Mouse (Mus musculus): ENCODE measurements around the gene Kif2c.

The Kif2c gene

GRCm38 (mm10) chr4:117139217-117139612 is 43.2 kb downstream of the Kif2c start:
- CTCF ChIA-PET, result interaction anchor here (0.6 to 2.8 kb wide), 7 partner anchors 13 to 368 kb away, joined by 3 to 17 read pairs (median 6); partner anchors contain the start of gene Tctex1d4

DNA sequence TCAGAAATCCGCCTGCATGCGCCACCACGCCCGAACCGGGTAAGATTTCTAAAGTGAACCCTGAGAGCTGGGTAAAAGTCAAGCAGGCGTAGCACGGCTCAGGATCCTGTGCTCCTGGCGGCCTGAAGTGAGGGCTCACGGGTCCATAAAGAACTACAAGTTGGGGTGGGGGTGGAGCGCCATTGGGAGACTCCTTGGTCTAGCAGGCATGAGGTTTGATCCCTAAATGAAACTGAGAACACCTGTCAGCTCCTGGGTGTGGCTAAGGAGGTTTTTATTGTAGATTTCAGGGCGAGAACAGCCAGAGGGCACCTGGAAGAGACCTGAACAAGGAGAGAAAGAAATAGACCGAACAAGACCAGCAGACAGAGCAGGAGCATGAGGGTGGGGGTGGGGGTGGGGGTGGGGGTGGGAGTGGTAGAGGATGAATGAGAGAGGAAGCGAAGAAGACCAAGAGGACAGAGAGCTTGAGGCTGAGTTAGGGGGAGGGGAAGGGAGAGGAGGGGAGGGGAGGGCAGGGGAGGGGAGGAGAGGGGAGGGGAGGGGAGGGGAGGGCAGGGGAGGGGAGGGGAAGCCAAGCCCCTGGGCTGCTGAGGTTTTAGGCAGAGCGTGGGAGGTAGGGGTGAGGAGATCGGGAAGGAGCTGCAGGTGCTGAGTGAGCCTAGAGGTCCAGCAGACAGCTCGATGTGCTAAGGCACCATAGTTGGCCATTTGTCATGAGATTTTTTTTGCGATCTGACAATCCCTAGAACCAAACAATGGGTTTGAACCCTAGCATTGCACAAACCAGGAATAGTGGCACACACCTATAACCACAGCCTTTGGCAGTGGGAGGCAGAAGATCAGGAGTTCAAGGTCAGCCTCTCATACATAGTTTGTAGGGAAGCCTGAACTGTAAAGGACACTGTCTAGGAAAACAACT is 43.9 kb downstream of the Kif2c start:
- CTCF ChIA-PET, result interaction anchor here (0.6 to 2.8 kb wide), 5 partner anchors 12 to 367 kb away, joined by 3 to 17 read pairs (median 6); partner anchors contain the start of gene Tctex1d4

- CTCF ChIA-PET, result no interaction called here
Measured at GRCm38 (mm10) chr4:117136034-117136433, 46.4 kb downstream of the Kif2c start.

DNA sequence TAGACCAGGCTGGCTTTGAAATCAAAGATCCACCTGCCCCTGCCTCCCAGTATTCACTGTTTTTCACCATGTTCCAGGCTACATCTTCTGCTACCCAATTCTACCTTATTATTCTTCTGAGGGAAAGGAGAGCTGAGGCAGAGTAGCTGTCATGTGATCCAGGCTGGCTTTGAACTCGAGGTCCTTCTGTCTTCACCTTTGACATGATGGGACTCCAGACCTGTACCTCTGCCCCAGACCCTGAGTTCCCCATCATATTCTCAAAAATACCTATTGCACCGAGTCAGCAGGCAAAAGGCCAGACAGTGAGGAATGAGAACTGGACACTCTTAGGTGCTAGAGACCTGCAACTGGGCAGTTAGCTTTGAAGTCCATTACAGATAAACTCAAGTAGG is 47.8 kb downstream of the Kif2c start:
- CTCF ChIA-PET, result interaction anchor here (0.7 to 2.3 kb wide), 2 partner anchors 14 to 1019 kb away, joined by 12 to 26 read pairs; no protein-coding TSS in a partner anchor

DNA sequence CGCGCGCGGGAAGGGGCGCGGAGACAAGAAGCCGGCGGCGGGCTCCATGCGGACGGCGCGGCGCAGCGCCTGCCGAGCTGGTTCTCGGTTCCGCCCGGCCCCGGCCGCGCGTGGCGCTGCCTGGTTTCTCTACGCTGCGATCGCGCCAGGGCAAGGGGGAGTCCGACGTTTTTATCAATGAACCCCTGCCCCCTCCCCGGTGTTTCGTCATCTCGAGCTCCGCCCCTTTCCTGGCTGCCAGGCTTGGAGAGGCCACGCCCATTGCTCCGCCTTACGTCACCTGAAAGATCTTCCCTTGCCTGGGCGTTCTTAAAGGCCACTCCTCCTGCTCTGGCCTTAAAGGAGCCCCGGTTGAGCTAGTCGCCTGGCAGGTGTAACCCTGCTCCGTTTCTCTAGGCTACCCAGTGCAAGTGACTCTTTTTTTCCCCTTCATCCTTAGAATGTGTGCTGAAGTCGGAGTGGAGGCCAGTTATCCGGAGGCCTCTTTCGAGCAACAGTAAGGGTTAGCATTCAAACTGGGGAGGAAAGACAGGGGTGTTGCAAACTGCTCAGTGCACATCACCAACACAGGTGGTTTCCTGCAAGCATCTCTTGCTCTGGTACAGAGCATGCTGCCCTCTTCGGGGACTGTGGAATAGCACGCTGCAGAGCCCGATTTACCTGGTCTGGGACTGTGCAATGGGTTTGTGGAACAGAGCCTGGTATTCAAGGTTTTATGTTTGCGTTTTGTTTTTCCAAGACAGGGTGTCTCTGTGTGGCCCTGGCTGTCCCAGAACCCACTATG is 48.4 kb downstream of the Kif2c start, which contains the start of gene Plk3:
Gene Plk3, minus strand, starts transcription at position 147 of the 784 bp plus-strand sequence.
- CTCF ChIA-PET, result interaction anchor here (0.7 to 2.3 kb wide), 5 partner anchors 9 to 1020 kb away, joined by 3 to 26 read pairs (median 5); no protein-coding TSS in a partner anchor

- CTCF ChIA-PET, result interaction anchor here (0.6 to 2.3 kb wide), 5 partner anchors 9 to 52 kb away, joined by 3 to 12 read pairs (median 5); no protein-coding TSS in a partner anchor
Measured at GRCm38 (mm10) chr4:117133366-117133796, 49.1 kb downstream of the Kif2c start.

DNA sequence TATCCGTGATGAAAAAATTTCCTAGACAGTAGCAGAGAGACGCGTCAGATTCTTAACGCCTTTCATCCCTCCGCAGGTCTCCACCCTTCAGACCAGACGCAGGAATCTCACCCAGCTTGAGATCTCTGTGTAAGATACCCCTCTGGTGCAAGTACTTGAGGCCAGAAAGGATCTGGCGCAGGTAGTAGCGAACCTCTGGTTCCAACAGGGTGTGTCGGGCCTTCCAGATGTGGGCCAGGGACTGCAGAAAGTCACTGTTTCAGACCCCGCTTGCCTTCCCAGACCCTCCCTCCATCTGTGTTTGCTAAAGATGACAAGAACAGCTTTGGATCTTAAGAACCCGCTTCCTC is 49.7 kb downstream of the Kif2c start:
- CTCF ChIA-PET, result interaction anchor here (0.6 to 2.3 kb wide), 4 partner anchors 9 to 51 kb away, joined by 3 to 12 read pairs (median 5); no protein-coding TSS in a partner anchor

GRCm38 (mm10) chr4:117131890-117132793 is 50.3 kb downstream of the Kif2c start:
- CTCF ChIA-PET, result interaction anchor here (0.6 to 1.6 kb wide), 2 partner anchors 10 to 63 kb away, joined by 5 to 7 read pairs; no protein-coding TSS in a partner anchor

DNA sequence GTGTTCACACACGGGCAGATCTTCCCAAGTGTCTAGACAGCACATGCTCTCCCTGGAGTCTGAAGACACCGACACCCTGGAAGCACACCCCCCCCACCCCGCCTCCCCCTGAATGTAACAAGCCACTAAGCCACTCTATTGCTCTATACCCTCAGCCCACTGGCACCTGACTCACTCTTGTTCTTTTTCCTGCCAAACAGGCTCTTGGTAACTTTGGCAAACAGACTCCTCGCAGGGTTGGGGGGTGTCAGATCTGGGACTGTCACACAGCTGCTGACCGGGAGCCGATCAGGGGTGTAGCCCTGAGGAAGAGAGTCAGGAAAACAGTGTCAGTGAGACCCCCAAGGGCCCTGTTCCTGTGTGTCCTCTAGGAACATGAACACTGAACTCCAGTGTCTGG is 51.2 kb downstream of the Kif2c start:
- CTCF ChIA-PET, result no interaction called here

GRCm38 (mm10) chr4:117130790-117131189 is 51.6 kb downstream of the Kif2c start:
- CTCF ChIA-PET, result no interaction called here

DNA sequence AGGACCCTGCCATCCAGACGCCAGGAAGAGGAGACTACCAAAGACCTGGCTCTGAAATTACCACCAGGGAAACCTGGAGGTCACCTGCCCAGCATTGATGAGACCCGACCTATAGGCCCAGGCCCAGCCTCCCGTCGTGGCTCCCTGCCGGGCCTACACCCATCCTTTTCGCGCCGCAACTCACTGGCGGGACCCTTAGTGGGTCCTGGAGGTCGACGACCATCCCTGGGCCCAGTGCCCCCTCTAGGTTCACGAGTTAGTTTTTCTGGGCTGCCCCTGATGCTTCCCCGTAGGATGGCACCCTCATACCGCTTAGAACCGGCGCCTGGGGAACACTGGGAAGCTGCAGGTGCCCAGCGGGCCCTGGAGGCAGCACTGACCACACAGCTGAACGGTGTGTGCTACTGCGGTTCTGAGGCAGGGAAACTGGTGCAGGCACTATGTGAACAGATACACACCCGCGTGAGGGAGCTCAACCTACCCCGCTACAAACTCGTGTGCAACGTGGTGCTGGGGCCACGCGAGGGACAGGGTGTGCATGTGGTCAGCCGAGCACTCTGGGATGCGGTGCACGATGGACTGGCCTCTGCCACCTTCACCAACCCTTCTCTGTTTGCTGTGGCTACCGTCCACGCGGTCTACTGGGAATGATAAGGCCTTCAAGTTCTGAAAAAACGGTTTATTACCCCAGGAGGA is 54.3 kb downstream of the Kif2c start:
- CTCF ChIA-PET, result no interaction called here

- CTCF ChIA-PET, result interaction anchor here (0.6 to 1.8 kb wide), 4 partner anchors 10 to 472 kb away, joined by 3 to 8 read pairs (median 3); no protein-coding TSS in a partner anchor
Measured at GRCm38 (mm10) chr4:117126675-117127290, 55.7 kb downstream of the Kif2c start, which contains the start of gene Tctex1d4. Gene Tctex1d4, plus strand, starts transcription at chr4:117126794.

DNA sequence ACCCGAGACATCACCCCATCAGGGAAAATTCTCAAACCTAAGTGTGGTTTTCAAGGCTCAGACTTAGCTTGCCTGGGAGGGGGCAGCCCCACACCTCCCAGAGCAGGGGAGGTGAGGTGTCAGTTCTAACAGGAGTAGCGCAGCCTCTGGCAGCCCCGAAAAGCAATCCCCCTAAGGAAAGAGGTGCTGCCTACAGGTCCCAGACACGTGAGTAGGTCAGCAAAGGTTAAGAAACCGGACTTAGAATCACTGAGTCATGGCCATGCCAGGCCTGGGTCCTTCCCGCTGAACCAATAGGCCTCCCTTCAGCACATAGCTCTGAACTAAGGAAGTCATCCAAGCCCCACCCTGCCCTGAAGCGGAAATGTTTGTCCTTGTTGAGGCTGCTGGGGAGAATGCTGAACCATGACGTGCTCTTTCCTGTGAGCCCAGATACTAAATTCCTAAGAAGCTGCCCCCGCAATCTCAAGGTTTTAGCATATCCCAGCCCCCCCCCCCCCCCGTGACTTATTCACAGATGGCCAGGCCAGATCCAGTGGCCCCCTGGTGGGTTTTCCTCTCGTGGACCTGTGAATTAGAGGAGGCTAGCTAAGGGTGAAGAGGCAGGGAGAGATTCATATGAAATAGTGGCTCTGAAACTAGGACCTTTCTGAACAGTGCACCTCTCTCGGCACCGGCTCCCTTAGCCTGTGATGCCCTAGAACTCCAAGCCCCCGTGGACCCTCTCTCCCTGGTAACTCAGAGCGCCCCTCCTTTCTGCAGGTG is 56.3 kb downstream of the Kif2c start:
- CTCF ChIA-PET, result interaction anchor here (0.6 to 1.8 kb wide), 4 partner anchors 13 to 471 kb away, joined by 3 to 8 read pairs (median 4); no protein-coding TSS in a partner anchor

DNA sequence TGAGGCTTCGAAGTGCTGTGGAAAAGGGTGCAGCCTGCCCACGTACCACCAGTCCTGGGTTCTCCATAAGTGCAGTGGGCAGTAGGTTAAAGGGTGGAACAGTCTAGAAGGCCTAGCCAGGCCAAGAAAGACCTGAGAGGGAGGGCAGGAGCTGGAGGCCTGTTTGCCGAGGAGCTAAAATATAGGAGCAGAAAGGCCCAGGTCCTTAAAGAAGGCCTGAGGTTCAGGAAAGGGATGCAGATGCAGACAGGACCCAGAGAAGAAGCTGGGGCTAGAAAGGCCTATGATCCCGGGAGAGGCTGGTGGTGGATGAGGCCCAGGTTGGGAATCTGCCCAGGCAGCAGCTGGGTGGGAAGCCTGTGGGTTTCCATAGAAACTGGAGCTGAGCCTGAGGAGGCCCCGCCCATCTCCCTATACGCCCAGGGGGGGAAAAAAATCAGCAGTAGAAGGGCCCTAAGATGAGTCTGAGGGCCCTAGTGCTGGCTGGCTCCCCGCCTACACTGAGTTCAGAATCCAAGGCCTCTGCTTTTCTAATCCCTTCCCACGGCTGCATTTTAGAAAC is 57.0 kb downstream of the Kif2c start, which contains the start of gene Btbd19:
Gene Btbd19, minus strand, starts transcription at position 378 of the 562 bp plus-strand sequence.
- CTCF ChIA-PET, result interaction anchor here (0.5 to 1.8 kb wide), 6 partner anchors 8 to 96 kb away, joined by 3 to 8 read pairs (median 4); partner anchors contain the start of gene Plk3

DNA sequence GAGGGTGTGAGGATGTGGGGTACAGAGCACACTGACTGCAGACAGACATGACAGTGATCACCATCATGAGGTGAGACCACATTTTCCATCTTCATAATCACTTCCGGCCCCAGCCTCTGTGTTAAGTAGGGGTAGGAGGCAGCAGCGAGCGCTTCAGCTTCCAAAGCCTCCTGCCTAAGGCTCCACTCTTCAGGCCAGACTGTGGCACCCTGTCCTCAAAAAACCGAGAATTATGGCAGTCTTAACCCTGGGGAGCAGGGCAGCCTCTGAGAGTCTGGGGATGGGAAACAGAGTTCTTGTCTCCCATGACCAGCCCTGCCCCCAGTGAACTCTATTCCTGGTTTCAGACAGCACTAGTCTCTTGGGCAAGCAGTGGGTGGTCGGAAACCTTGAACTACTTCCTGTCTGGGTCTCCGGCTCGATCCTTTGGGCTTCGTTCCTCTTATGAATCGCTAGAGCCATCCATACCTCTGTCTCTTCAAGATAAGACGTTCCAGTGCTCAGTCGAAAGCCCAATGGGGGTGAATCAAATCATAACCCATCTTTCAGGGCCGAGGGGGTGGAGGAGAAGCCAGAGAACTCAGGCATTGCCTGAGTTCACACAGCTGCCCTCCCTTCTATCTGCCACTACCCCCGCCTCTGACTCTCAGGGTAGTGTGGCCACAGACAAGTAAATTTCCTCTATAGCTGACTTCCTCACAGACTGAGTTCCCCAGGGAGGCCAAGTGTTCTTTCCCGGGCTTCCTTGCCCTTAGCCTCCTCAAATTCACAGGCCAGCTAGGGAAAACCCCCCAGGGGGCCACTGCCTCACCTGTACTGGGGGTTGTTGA is 57.7 kb downstream of the Kif2c start:
- CTCF ChIA-PET, result interaction anchor here (0.5 to 1.0 kb wide), 3 partner anchors 9 to 95 kb away, joined by 3 to 6 read pairs (median 4); partner anchors contain the start of gene Plk3

DNA sequence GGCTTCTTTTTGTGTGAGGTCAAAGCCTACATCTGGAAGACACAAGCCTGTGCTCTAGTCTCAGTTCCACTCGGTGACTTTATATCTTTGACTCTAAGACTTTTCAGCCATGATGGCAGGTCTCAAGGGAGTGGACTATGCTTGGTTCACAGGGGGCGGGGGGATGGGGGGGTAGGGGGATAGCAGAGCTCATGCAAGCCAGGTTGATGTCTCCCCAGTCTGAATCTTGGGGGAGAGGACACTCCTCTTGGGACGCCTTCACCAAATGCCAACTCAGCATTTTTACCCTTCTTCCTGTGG is 58.3 kb downstream of the Kif2c start:
- CTCF ChIA-PET, result interaction anchor here (1.0 kb wide), 1 partner anchor 9 kb away, joined by 4 read pairs; the partner anchor contains the start of gene Plk3
